Mouse (Mus musculus): ENCODE results near the gene E2f7.

Gene E2f7

DNA sequence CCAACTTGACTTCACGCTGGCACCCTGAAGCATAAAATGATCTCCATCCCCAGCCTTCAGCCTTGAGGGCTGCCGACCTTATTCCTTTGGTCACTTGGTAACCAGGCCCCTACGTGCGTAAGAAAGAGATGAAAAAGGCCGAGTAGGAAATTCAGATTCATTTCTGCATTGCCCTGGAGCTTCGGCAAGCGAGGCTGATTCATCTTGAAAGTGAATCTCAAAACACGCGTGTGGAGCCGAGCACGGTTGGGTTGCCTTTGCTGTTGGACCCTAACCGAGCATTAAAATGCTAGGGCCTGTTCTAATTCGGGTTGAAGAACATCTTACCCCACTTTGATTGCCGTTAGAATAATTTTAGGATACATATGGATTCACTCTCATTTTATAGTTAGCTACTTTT, 28.6 kb downstream of the E2f7 start:
- no peak for DNase-seq (ENCODE audit: low spot score)

GRCm38 (mm10) chr10:110781772-110782171, 36.5 kb downstream of the E2f7 start:
- DNase-seq (ENCODE audit: low spot score): no peak

- DNase-seq (ENCODE audit: low spot score): no peak
Observed at GRCm38 (mm10) chr10:110782655-110783054, 37.4 kb downstream of the E2f7 start.

DNA sequence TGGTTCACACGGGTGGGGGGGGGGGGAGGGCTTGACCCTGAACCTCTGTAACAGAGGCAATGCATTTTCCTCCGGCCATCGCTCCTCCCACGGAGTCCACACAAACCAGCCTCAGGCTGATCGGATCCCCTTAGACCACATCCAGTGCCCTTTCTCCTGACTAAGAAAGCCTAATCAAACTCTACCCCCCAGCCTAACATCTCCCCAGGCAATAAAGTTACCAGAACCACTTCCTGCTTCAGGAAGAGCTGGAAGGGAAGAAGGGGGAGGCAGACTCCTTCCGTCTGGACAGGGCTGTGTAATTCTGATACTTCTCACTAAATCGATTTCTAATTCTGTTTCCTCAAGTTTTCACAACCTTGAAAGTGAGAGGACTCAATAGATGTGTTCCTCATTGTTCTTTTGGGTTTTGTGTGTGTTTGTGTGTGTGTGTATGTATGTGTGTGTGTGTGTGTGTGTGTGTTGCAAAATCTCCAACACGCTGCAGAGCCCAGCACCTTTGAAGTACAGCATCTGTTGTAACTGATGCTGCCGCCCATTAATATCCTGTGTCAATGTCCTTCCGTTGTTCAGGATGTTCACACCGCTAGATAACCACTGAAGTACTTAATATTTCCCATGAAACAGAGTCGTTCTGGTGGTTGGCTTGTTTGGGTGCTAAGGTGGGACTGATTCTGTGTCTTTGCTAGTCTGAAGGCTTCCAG, 43.0 kb downstream of the E2f7 start:
- no peak for DNase-seq (ENCODE audit: low spot score)

GRCm38 (mm10) chr10:110789683-110790082, 44.4 kb downstream of the E2f7 start:
- no peak for DNase-seq (ENCODE audit: low spot score)

DNA sequence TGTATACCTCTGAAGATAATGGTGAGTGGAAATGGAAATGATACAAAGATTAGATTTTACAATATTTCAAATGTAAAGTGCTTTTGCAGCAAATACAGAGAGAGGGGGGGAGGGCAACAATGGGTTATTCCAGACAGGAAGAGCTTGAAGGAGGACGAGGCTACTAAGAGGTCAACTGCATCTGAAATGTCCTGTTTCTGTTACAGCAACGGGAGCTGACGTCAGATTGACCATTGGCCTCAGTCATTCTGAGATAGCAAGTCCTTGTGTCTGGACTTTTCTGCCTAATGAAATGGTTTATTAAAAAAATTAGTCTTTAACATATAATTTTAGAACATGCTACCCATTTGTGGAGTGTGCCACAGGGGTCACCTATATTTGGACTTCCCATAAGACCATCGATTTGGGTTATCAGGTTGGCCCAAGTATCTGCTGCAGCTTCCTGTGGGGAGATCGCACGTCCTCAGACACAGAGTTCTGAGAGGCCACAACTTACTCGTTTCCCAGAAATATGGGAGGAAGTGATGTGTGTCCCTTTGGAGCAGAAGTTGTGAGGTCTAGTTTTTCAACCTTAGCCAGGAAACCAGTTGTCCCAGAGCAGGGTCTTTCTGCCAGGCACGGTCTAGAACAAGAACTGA, 48.0 kb downstream of the E2f7 start:
- DNase-seq (ENCODE audit: low spot score): no peak

DNA sequence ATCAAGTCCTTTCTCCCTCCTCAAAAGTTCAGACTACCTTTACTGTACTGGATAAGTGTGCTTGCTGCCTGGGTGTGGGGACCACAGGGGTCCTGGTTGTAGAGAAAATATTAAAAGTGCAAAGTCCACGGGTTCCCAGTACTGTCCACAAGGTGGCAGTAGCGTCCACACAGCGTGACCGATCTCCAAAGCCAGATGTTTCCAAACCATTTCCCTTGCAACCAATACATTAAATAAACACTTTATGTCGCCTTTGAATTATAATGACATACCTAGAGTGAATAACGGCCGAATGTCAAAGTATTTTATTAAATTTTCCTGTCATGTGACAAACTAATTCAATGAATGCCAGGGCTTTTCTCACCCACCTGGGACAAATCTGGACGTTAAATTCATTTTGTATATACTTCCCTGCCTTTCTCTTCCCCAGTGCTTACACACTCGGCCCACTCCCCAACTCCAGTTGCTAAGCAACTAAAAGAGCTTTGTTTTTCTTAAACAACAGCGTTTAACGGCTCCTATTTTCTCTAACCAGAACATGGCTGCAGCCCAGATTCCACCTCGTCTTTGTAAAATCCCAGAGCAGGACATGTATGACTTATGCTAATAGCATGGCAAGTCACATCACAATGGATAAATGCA, 49.4 kb downstream of the E2f7 start:
- no peak for DNase-seq (ENCODE audit: low spot score)

- DNase-seq (ENCODE audit: low spot score): no peak
Observed at GRCm38 (mm10) chr10:110795206-110795796, 50.1 kb downstream of the E2f7 start.

- DNase-seq (ENCODE audit: low spot score): no peak
Observed at GRCm38 (mm10) chr10:110801296-110801695, 56.1 kb downstream of the E2f7 start.

DNA sequence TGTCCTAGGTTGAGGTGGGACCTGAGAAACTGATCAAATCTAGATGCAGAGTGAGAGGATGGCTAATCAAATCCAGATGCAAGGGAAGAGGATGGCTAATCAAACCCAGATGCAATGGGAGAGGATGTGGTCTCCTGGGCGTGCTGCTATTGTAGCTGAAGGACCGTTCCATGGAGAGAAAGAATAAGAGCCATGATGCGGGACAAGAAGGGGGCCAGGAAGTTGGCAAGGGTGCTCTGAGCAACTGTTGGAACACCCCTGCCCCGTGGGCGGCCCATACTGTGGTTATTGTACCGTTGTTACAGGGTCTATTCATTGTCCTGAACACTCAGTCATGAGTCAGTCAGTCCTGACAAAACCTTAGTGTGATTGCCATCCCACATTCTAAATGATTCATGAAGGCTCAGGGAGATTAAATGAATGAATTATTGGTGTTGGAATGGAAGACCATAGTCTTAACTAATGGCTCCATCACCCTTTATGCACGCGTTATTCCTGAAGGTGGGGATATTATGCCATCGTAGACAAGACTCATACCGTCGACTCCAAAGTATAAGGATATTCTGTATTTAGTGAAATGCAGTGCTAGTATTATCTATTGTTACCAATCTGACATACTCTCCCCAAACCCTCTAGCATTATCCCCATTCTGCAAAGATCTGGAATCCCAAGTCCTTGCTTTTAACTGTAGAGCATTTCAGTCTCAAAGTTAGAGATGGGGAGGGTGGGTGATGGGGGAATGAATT, 59.2 kb downstream of the E2f7 start:
- DNase-seq (ENCODE audit: low spot score): no peak

DNA sequence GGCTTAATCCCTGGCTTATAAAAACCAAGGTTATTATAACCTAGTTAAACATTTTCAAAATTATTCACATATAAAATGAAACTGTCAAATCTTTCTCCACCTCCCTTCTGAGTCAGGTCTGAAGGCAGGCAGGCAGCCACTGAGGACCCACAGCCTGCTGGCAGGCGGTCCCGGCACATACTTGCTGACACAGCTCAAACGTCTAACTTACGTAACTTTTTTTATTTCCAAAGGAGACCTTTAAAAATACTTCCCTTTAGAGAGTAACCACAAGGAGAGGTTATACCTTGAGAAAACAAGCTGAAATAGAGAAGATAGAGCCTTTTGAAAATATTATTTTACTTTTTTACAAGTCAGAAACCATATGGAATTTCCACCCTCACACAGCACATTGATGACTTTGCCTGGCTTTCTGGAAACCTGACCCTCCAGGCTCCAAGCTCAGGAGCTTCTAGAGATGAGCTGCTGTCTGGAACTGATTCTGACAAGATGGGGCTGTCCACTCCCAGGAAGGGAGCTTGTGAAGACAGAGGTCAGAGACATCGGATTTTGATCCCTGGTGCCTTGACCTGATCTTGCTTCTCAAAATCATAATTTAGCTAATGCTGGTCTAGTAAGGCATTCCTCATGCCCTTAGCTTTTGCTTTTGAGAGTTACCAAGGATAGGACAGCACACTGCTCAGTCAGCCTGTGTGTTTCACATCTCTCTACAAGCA, 59.9 kb downstream of the E2f7 start:
- no peak for DNase-seq (ENCODE audit: low spot score)

GRCm38 (mm10) chr10:110806471-110806870, 61.2 kb downstream of the E2f7 start:
- no peak for DNase-seq (ENCODE audit: low spot score)

- no peak for DNase-seq (ENCODE audit: low spot score)
Observed at GRCm38 (mm10) chr10:110810528-110810927, 65.3 kb downstream of the E2f7 start.

GRCm38 (mm10) chr10:110811209-110811861, 66.1 kb downstream of the E2f7 start:
- DNase-seq (ENCODE audit: low spot score): no peak

GRCm38 (mm10) chr10:110811862-110812225, 66.6 kb downstream of the E2f7 start:
- DNase-seq (ENCODE audit: low spot score): no peak

DNA sequence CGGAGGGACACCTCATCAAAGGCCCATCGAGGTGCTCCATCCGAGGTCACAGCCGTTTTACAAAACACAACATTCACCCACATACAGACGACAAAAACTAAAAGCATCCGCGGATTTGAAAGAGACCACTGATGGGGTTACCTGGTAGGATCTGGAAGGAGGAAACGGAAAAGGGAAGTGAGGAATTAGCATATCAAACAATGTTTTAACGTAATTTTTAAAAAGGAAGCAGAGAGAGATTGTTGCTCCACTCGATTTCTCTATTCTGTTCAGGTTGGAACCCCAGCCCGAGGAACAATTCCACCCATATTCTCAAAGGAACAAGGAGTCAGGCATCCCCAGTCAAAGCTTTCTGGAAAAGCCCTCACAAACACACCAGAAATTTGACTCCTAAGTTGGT, 75.9 kb downstream of the E2f7 start:
- no peak for DNase-seq (ENCODE audit: low spot score)

DNA sequence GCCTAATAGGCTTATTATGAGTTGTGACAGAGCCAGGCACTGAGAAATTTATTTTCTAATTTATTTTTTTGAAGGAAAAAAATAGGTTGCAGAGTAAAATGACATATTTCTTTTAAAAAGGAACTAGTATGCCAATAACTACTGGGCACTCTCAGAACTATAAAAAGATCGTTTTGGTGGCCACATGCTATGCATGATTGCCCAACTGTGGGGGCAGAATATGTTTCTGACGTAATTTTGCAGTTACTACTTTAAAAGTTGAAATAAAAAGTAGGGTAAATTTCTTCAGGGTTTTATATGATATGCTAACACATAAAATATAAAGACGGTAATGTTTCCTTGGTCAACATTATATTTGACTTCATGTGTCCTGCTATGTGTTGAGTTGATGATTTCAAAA, 76.5 kb downstream of the E2f7 start:
- no peak for DNase-seq (ENCODE audit: low spot score)

- no peak for DNase-seq (ENCODE audit: low spot score)
Observed at GRCm38 (mm10) chr10:110832336-110832735, 87.1 kb downstream of the E2f7 start.

DNA sequence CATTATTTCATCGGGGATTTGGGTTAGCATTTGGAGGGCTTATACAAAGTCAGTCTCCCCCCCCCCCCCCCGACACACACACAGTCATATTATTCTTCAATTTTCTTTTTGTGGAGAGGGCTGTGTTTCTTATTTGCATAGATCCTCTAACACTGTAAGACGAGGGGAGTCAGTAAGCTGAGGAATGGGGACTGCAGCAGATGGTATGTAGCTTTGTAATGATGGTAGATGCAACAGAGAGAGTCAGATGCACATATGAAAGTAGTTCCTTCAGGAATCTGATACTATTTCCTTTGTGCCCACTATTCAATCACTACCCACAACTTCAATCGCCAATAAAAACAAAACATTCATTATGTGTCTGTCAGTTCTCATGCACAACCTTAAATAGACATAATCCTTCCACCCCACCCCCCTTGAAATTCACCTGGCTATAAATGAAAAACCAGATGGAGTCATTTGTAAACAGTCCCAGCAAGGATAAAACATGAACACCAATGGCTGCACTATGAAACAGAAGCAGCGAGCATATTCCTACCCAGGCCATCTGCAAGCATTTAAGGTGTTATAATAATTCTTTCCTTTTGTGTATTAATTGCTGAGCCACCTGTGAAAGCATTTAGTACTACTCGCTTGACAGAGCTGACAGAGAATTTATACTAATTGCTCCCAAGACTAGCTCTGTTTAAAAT, 90.0 kb downstream of the E2f7 start:
- no peak for DNase-seq (ENCODE audit: low spot score)
